21 mouse cellular contexts compared by ENCODE assay signal in genomic region chr14:8134234-8134633, GRCm38 (mm10). TPM values are rescaled to one million over a fixed set of nuclear protein-coding genes. Genes with fewer than 3 reads are reported as not detected.
DNase-seq lines count a peak whose midpoint lies in the region; ATAC-seq and TF ChIP-seq lines count a peak whose summit lies in the region.
"Had no signal": no experiment of that assay in that cellular context is flagged by ENCODE, and none has a peak within 500 bp of the region (broad histone marks: within the 10 kb centered on the region; RNA-seq: fewer than 3 reads in every experiment).

No protein-coding gene starts in this region.

- H3K9ac ChIP-seq in heart, embryonic 12.5 days: no peak overlapping the region
- no peak overlapping the region for H3K9ac ChIP-seq in heart, embryonic 11.5 days (ENCODE audit: low read depth, low read length)
- no peak overlapping the region for H3K9ac ChIP-seq in intestine, postnatal 0 days (ENCODE audit: low read depth, low read length)
- H3K9ac ChIP-seq: liver, postnatal 0 days; neural tube, embryonic 15.5 days had no signal

- no peak for ATAC-seq in heart, embryonic 12.5 days (ENCODE audit: insufficient number of reproducible peaks, low FRiP score)
- no peak for ATAC-seq in heart, embryonic 11.5 days (replicated peaks; ENCODE audit: insufficient number of reproducible peaks, low FRiP score, low TSS enrichment)
- peak; percentile 61 for ATAC-seq in intestine, postnatal 0 days
- ATAC-seq: liver, postnatal 0 days had no signal

- H3K27me3 ChIP-seq in heart, embryonic 12.5 days (replicated peaks): no peaks in the 10 kb centered on the region
- no peaks in the 10 kb centered on the region for H3K27me3 ChIP-seq in heart, embryonic 11.5 days (ENCODE audit: control insufficient read depth, insufficient read depth, low read length)
- no peaks in the 10 kb centered on the region for H3K27me3 ChIP-seq in intestine, postnatal 0 days (replicated peaks; ENCODE audit: control insufficient read depth, insufficient read depth, low read length)
- H3K27me3 ChIP-seq: CH12.LX; neural tube, embryonic 15.5 days had no signal

- no peak for TF ChIP-seq CTCF in layer of hippocampus, adult 2 months (conservative IDR thresholded peaks at IDR 0.05)
- TF ChIP-seq CTCF in intestine, postnatal 0 days (IDR thresholded peaks at IDR 0.05; ENCODE audit: low read depth): no peak

- 77% methylated on average over 2 of the region's 2 CpGs for WGBS in heart, embryonic 12.5 days
- 66% methylated on average over 2 of the region's 2 CpGs for WGBS in heart, embryonic 11.5 days (ENCODE audit: insufficient replicate concordance)
- WGBS in intestine, postnatal 0 days: 43% methylated on average over 2 of the region's 2 CpGs

- no peak for DNase-seq in layer of hippocampus, adult 2 months (ENCODE audit: low spot score in 2 of 2)
- DNase-seq in layer of hippocampus, postnatal 10 days (ENCODE audit: low spot score in 2 of 2): no peak
- DNase-seq in 3T3-L1 (ENCODE audit: low read depth, low spot score): peak; percentile 13
- DNase-seq in spleen, adult 18-20 months: no peak
- DNase-seq in thymus, postnatal 0 days (ENCODE audit: low spot score): no peak
- DNase-seq: adrenal gland, postnatal 14 days; cerebellum, adult 11-12 months; cerebellum, postnatal 25 days; embryo, embryonic 11 days; kidney, adult 18-20 months; kidney, postnatal 14 days; liver, postnatal 0 days; midbrain, embryonic 14.5 days; right cerebral cortex, postnatal 14 days; thymus, postnatal 36 days had no signal

- H3K9me3 ChIP-seq in heart, embryonic 12.5 days (replicated peaks): no peaks in the 10 kb centered on the region
- no peaks in the 10 kb centered on the region for H3K9me3 ChIP-seq in heart, embryonic 11.5 days (replicated peaks; ENCODE audit: control insufficient read depth, low read length)
- no peaks in the 10 kb centered on the region for H3K9me3 ChIP-seq in intestine, postnatal 0 days (ENCODE audit: control insufficient read depth)
- H3K9me3 ChIP-seq: neural tube, embryonic 15.5 days had no signal

- no peak overlapping the region for H3K4me2 ChIP-seq in heart, embryonic 12.5 days
- H3K4me2 ChIP-seq in heart, embryonic 11.5 days: no peak overlapping the region
- H3K4me2 ChIP-seq in intestine, postnatal 0 days (replicated peaks; ENCODE audit: low read depth): no peak overlapping the region
- H3K4me2 ChIP-seq: neural tube, embryonic 15.5 days had no signal

- H3K4me1 ChIP-seq in heart, embryonic 12.5 days (replicated peaks): peaks cover 14% of the 10 kb centered on the region
- peaks cover 5% of the 10 kb centered on the region; the same call in 1 of the 2 replicates for H3K4me1 ChIP-seq in heart, embryonic 11.5 days (ENCODE audit: control insufficient read depth, insufficient read depth, low read length)
- peaks cover 11% of the 10 kb centered on the region; the same call in 1 of the 2 replicates for H3K4me1 ChIP-seq in intestine, postnatal 0 days (replicated peaks; ENCODE audit: control insufficient read depth, insufficient read depth, low read length)
- H3K4me1 ChIP-seq: neural tube, embryonic 15.5 days had no signal

- H3K4me3 ChIP-seq in heart, embryonic 12.5 days: no peak overlapping the region
- H3K4me3 ChIP-seq in heart, embryonic 11.5 days (ENCODE audit: low read depth, low read length): no peak overlapping the region
- no peak overlapping the region for H3K4me3 ChIP-seq in layer of hippocampus, adult 2 months
- H3K4me3 ChIP-seq in intestine, postnatal 0 days (ENCODE audit: low read depth, low read length): no peak overlapping the region
- H3K4me3 ChIP-seq: myocyte; neural tube, embryonic 15.5 days had no signal

- peaks cover 28% of the 10 kb centered on the region for H3K36me3 ChIP-seq in heart, embryonic 12.5 days
- no peaks in the 10 kb centered on the region for H3K36me3 ChIP-seq in heart, embryonic 11.5 days (ENCODE audit: control insufficient read depth, insufficient read depth, low read length)
- H3K36me3 ChIP-seq in intestine, postnatal 0 days (ENCODE audit: control insufficient read depth, insufficient read depth): peaks cover 52% of the 10 kb centered on the region

- peak overlapping the region; percentile 55; the same call in 1 of the 2 replicates for H3K27ac ChIP-seq in heart, embryonic 12.5 days (ENCODE audit: poor library complexity, severe bottlenecking)
- no peak overlapping the region; the same call in 1 of the 2 replicates for H3K27ac ChIP-seq in heart, embryonic 11.5 days (ENCODE audit: low read depth, low read length)
- peak overlapping the region; percentile 2; the same call in 1 of the 2 replicates for H3K27ac ChIP-seq in layer of hippocampus, adult 2 months
- peak overlapping the region; percentile 28; the same call in 1 of the 2 replicates for H3K27ac ChIP-seq in intestine, postnatal 0 days (ENCODE audit: low read depth, low read length)
- H3K27ac ChIP-seq: neural tube, embryonic 15.5 days had no signal

RNA-seq across cellular contexts. Expression of gene Pxk, which starts 36.2 kb away (rescaled TPM):
- polyA plus RNA-seq in heart, embryonic 12.5 days (2016; fragmentation: Nextera tagmentation; extraction: Ambion mirVana): 25.5 and 27.7 TPM in 2 replicates
- 26.6 and 28.8 TPM in 2 replicates for polyA plus RNA-seq in heart, embryonic 11.5 days (2014; fragmentation: Nextera tagmentation; extraction: Ambion mirVana)
- 10 to 100 TPM; 28.5 to 28.9 TPM for total RNA-seq in layer of hippocampus, adult 2 months (2021)
- total RNA-seq in layer of hippocampus, postnatal 10 days (2021): 10 to 100 TPM; 26.1 to 27.2 TPM
- polyA plus RNA-seq in intestine, postnatal 0 days (2015; fragmentation: Nextera tagmentation; extraction: Ambion mirVana): 59.2 and 62.0 TPM in 2 replicates
- polyA plus RNA-seq in thymus, postnatal 0 days (2015; fragmentation: Nextera tagmentation; extraction: Ambion mirVana): 30.9 and 31.9 TPM in 2 replicates

RNA-seq across cellular contexts. Expression of gene Pdhb, which starts 38.6 kb away (rescaled TPM):
- 452 and 456 TPM in 2 replicates for polyA plus RNA-seq in heart, embryonic 12.5 days (2016; fragmentation: Nextera tagmentation; extraction: Ambion mirVana)
- 413 and 460 TPM in 2 replicates for polyA plus RNA-seq in heart, embryonic 11.5 days (2014; fragmentation: Nextera tagmentation; extraction: Ambion mirVana)
- 100 to 1,000 TPM; 176 to 185 TPM for total RNA-seq in layer of hippocampus, adult 2 months (2021)
- 100 to 1,000 TPM; 176 to 183 TPM for total RNA-seq in layer of hippocampus, postnatal 10 days (2021)
- polyA plus RNA-seq in intestine, postnatal 0 days (2015; fragmentation: Nextera tagmentation; extraction: Ambion mirVana): 140 and 149 TPM in 2 replicates
- 227 and 232 TPM in 2 replicates for polyA plus RNA-seq in thymus, postnatal 0 days (2015; fragmentation: Nextera tagmentation; extraction: Ambion mirVana)

RNA-seq across cellular contexts. Expression of gene Rpp14, which starts 54.1 kb away (rescaled TPM):
- 42.2 and 42.6 TPM in 2 replicates for polyA plus RNA-seq in heart, embryonic 12.5 days (2016; fragmentation: Nextera tagmentation; extraction: Ambion mirVana)
- polyA plus RNA-seq in heart, embryonic 11.5 days (2014; fragmentation: Nextera tagmentation; extraction: Ambion mirVana): 40.0 and 43.5 TPM in 2 replicates
- total RNA-seq in layer of hippocampus, adult 2 months (2021): 10 to 100 TPM; 30.5 to 31.7 TPM
- total RNA-seq in layer of hippocampus, postnatal 10 days (2021): 10 to 100 TPM; 20.2 to 25.7 TPM
- 34.0 and 34.3 TPM in 2 replicates for polyA plus RNA-seq in intestine, postnatal 0 days (2015; fragmentation: Nextera tagmentation; extraction: Ambion mirVana)
- 64.3 and 71.9 TPM in 2 replicates for polyA plus RNA-seq in thymus, postnatal 0 days (2015; fragmentation: Nextera tagmentation; extraction: Ambion mirVana)
